Mouse (Mus musculus) megakaryocyte, embryonic 14.5 days (primary cell): ENCODE measurements at regions not wholly inside any gene's neighbourhood (a gene's known extent, or its start where the extent isn't known, plus 50 kb on each side); places are given as distances from the start of the nearest gene placed in this dataset.

Experiments used
- H3K27me3 ChIP-seq: replicated peaks from 2 replicates; pipeline ENCODE3; 2012; ENCODE audit warnings: inconsistent platforms
- H3K36me3 ChIP-seq: replicated peaks from 2 replicates; pipeline ENCODE3; 2012; ENCODE audit warnings: low read length, inconsistent platforms, mixed read lengths
- H3K4me1 ChIP-seq: 2 replicates; pipeline ENCODE4 v1.6.1; 2012; ENCODE audit warnings: inconsistent platforms
- H3K4me3 ChIP-seq: replicated peaks from 2 replicates; pipeline ENCODE3; 2012; ENCODE audit warnings: moderate library complexity, mild to moderate bottlenecking, inconsistent platforms
- H3K9me3 ChIP-seq: 2 replicates; pipeline ENCODE4 v1.6.1; 2012; ENCODE audit warnings: inconsistent platforms
- FLI1 ChIP-seq: IDR thresholded peaks from 2 replicates; pipeline ENCODE4 v1.6.1; 2012; ENCODE audit warnings: low read length, inconsistent platforms, mixed read lengths
- GATA1 ChIP-seq: IDR thresholded peaks from 3 replicates; pipeline ENCODE4 v1.6.1; 2012; ENCODE audit warnings: mixed read lengths, low read length, inconsistent platforms, borderline replicate concordance

DNA sequence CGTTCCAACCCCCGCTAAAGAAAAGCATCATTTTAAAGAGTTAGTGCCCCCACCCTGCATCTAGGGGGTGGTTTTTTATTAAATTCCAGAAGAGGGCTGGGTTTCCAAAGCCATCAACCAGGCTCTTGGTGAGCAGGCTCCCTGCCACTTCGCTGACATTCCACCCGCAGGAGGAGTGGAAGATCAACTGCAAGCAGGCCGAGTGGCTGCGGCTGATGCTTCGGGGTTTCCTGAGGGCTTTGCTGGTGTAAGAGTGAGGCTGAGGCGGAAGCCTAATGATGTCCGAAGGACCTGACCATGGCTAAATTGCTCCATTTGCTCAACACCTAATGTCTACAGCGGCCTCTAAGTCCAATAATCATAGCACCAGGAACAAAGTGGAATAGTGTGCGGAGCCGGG, 118.0 kb downstream of the Tmem30b start:
- TF ChIP-seq GATA1 (no peak), FLI1 (no peak)
- Histone ChIP-seq H3K4me1 (peaks cover 18% of the 10 kb centered on the region), H3K4me3 (no peak overlapping the region), H3K27me3 (peaks cover 5% of the 10 kb centered on the region), H3K9me3 (no peaks in the 10 kb centered on the region), H3K36me3 (no peaks in the 10 kb centered on the region)

DNA sequence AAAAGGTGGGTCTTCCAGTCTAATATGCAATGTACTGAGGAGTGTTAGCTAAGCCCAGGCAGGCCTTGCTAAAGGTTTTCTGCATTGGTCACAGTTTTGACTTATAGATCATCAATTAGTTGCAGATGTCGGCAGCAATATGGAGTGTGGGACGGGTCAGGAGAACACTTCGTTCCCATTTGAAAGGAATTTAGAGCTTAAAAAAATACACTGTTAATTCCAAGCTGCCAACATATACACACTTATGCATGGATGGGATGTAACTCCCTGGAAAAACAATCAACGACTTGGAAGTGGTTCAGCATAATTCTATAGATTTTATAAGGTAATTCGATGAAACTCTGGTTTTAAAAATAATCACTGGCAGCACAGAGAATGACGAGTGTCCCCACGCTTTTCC, 121.4 kb downstream of the Tmem30b start:
- Histone ChIP-seq H3K4me3 (no peak overlapping the region), H3K36me3 (no peaks in the 10 kb centered on the region), H3K27me3 (peaks cover 5% of the 10 kb centered on the region), H3K4me1 (peaks cover 10% of the 10 kb centered on the region), H3K9me3 (no peaks in the 10 kb centered on the region)
- no peak for TF ChIP-seq FLI1
- no peak for TF ChIP-seq GATA1

DNA sequence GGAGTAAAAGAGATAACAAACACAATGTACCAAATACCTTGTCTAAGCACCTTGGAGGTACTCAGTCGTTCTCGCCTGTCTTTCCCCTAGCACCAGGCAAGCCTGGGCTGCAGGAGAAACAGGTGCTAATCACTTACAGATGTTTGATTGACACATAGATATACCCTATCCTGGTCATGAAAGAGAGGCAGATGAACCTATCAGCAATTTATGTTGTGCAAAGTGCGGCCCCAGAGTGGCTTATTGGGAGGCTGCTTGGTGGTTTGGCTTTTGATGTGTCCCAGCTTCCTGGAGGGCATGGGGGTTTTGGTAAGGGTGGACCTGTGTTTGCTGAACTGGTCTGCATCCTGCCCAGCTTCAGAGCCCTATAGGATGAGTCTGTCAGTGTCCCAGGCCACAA, 129.1 kb downstream of the Tmem30b start:
- TF ChIP-seq GATA1 (no peak), FLI1 (no peak)
- no peak overlapping the region for H3K4me3 ChIP-seq
- peaks cover 31% of the 10 kb centered on the region for H3K27me3 ChIP-seq
- no peaks in the 10 kb centered on the region for H3K36me3 ChIP-seq
- no peaks in the 10 kb centered on the region for H3K9me3 ChIP-seq
- H3K4me1 ChIP-seq, result no peaks in the 10 kb centered on the region

DNA sequence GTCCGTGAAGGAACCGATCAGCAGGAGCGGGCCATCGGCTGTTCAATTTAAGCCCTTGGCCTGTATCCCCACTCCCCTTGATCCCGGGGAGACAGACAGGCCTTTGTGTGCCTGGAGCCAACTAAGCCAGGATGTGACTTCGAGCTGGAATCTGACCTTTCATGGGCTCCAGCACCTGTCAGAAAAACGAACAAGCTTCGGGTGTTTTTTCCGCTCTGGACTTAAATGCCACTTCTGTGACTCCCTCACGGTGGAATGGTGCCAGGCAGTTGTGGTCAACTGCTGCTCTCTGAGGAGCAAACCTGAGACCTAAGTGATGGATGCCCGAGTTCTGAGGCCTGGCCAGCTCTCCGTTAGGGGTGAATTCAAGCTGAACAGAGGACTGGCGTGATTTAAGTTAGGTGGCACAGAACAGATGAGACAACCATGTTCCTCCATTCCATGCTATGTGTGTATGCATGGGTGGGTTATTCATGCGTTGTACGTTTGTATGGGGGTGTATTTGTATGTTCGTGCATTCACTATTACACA, 129.8 kb downstream of the Tmem30b start:
- no peak for TF ChIP-seq FLI1
- no peak for TF ChIP-seq GATA1

DNA sequence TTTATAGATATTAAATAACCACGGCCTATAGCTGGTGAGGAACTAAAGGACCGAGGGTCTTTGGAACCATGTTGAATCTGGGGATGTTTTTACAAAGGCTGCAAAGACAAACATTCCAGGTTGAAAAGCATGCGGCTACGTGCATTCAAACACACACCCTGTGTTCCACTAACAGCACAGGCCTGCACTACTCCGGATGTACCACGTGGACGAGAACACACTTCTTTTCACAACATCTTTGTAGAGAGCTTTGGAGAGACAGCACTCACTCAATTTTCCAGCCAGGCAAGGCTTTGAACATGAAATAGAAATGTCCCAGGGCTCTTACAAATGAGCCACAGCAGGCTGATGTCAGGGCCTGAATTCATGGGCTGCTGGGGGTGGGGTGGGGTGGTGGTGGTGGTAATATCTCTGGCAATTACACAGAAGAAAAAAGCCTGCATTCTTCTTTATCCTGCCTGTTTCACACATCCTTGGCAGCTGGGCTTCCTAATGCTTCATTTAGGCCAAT, 129.3 kb downstream of the Slc38a6 start:
- TF ChIP-seq FLI1 (no peak), GATA1 (no peak)
- H3K9me3 ChIP-seq, result no peaks in the 10 kb centered on the region
- no peak overlapping the region for H3K4me3 ChIP-seq
- H3K27me3 ChIP-seq, result peaks cover 37% of the 10 kb centered on the region
- no peaks in the 10 kb centered on the region for H3K4me1 ChIP-seq
- H3K36me3 ChIP-seq, result no peaks in the 10 kb centered on the region

More for the DNA sequence above, 129.8 kb downstream of the Tmem30b start:
- Histone ChIP-seq H3K27me3 (peaks cover 36% of the 10 kb centered on the region), H3K9me3 (no peaks in the 10 kb centered on the region), H3K4me3 (no peak overlapping the region), H3K36me3 (no peaks in the 10 kb centered on the region), H3K4me1 (no peaks in the 10 kb centered on the region)

DNA sequence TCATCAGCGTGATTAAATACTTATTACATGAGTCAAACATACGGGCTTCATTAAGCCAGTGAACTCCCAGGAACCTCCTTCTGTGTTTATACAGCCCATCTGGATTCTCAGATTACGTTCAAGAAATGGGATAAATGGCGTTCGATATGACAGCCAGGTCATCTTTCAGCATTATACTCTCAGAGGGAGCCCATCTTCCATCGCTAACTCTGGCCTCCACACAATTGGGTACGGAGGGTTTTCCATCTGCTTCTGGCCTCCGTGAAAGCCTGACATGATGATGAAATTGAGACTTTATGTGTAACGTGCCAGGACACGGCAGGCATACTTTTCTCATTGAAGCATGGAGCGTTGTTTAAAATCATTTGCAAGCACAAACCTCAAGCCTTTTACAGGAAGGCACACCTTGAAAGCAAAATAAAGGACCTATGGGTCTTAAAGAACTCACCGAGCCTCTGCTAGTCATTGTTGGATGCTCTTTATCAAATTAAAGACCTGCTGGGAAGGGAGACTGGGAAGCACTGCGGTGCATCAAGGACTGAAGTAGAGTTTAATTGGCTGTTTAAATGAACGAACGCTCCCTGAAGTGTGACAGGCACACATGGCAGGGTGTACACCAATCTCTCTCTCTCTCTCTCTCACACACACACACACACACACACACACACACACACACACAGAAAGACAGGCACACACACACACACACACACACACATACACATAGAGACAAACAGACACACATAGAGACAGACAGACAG, 127.0 kb downstream of the Slc38a6 start:
- H3K36me3 ChIP-seq, result no peaks in the 10 kb centered on the region
- TF ChIP-seq GATA1 (no peak), FLI1 (no peak)
- H3K9me3 ChIP-seq, result no peaks in the 10 kb centered on the region
- peaks cover 55% of the 10 kb centered on the region for H3K27me3 ChIP-seq
- peaks cover 3% of the 10 kb centered on the region; the same call in 1 of the 2 replicates for H3K4me1 ChIP-seq
- no peak overlapping the region for H3K4me3 ChIP-seq

DNA sequence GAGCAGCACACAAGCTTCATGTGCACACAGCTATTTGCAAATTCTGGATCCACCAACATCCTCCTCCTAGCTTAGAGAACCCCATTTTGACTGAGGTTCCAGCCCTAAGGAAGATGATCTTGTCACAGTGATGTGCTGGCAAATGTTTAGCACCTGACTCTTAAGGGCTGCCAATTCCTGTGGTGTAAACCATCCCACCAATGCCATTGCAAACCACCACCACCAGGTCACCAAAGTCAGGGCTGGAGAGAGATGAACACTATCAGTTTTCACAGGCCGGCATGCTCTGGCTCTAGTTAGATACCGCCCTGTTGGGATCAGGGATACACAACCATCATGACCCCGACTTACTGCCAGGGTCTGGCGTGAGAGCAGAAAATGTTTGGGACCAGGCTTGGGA, 125.9 kb downstream of the Slc38a6 start:
- TF ChIP-seq GATA1, result no peak
- no peak for TF ChIP-seq FLI1
- Histone ChIP-seq H3K9me3 (no peaks in the 10 kb centered on the region), H3K4me1 (peaks cover 3% of the 10 kb centered on the region; the same call in 1 of the 2 replicates), H3K27me3 (peaks cover 61% of the 10 kb centered on the region), H3K4me3 (no peak overlapping the region), H3K36me3 (no peaks in the 10 kb centered on the region)

DNA sequence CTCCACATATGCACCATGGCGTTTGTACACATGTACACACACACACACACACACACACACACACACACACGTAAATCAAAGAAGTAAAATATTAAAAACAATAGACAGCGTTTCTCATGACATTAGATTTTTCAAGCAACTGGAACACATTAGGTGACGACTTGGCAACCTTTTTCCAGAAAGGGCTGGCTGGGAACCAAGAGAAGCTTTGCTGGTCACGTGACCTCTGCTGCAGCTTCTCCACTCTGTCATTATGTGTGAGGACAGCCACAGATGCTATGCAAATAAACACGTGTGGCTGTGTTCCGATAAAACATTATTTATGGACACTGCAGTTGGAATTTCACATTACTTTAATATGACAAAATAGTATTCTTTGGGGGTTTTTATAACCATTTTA, 124.3 kb downstream of the Slc38a6 start:
- Histone ChIP-seq H3K4me1 (peaks cover 3% of the 10 kb centered on the region; the same call in 1 of the 2 replicates), H3K4me3 (no peak overlapping the region), H3K27me3 (peaks cover 64% of the 10 kb centered on the region), H3K9me3 (no peaks in the 10 kb centered on the region), H3K36me3 (no peaks in the 10 kb centered on the region)
- TF ChIP-seq GATA1 (no peak), FLI1 (no peak)

DNA sequence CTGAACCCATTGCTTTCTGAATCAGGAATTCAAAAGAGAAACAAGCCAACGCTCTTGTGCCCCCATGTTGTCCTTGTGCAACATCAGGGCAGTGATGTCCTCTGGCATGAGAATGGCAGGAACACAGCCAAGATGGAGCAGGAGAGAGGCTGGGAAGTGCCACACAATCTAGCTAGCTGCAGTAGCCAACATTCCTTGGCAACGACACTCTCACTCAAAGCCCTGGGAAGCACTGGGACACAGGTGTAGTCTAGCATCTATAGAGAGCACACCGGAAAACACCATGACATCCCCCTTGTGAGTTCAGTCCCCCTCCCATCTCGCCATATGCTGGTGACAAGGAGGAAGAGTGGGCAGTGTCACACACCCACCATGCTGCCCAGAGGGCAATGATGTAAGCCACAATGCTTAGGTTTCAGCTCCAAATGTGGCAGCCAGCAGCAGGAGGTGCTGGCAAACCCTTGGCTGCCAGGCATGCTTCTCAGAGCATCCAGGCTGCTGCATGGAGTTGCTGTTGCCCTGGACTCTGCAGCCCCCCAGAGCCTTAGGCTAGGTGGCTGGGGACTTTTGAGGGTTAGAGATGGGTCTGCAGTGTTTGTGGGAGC, 123.0 kb downstream of the Slc38a6 start:
- H3K27me3 ChIP-seq, result peaks cover 73% of the 10 kb centered on the region
- no peaks in the 10 kb centered on the region for H3K9me3 ChIP-seq
- no peaks in the 10 kb centered on the region for H3K36me3 ChIP-seq
- H3K4me1 ChIP-seq, result peaks cover 3% of the 10 kb centered on the region; the same call in 1 of the 2 replicates
- TF ChIP-seq GATA1 (no peak), FLI1 (no peak)
- H3K4me3 ChIP-seq, result no peak overlapping the region

DNA sequence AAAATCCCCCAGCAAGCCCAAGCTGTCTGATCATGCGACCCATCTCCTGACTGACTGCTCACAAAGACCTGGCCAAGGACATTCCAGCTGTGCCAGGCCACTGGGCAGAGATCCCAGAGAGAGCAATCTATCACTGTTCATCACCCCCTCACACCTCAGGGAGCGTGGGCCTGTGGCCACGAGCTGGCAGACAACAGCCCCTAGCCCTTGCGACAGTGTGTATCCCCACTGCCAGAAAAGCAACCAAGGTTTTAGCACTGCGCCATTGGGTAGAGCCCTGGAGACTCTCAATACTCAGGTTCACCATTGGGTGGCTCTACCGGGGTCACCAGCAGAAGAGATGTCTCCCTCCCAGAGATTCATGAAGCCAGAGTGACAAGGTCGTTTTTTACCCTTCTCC, 122.0 kb downstream of the Slc38a6 start:
- Histone ChIP-seq H3K4me1 (peaks cover 3% of the 10 kb centered on the region; the same call in 1 of the 2 replicates), H3K36me3 (no peaks in the 10 kb centered on the region), H3K27me3 (peaks cover 74% of the 10 kb centered on the region), H3K4me3 (no peak overlapping the region), H3K9me3 (no peaks in the 10 kb centered on the region)
- TF ChIP-seq GATA1, result no peak
- TF ChIP-seq FLI1, result no peak
